Mouse (Mus musculus) mouse embryonic stem cell (cell line): ENCODE results near the gene Agl.

Source experiments
- in situ Hi-C, 2 experiments: fragments of 300-500 bp; cut with MboI; formaldehyde crosslinking; loops; 1 replicate in 1 of 2; 3 replicates in 1 of 2; pipeline ENCODE4 v1.14.3; 2019 to 2020; ENCODE audit warnings: low sequenced_read_pairs in 2 of 2, low pct_unique_long_range_greater_than_20kb in 1 of 2, mixed read lengths in 1 of 2; ENCODE audit not compliant: unreplicated experiment in 1 of 2

Gene Agl

DNA sequence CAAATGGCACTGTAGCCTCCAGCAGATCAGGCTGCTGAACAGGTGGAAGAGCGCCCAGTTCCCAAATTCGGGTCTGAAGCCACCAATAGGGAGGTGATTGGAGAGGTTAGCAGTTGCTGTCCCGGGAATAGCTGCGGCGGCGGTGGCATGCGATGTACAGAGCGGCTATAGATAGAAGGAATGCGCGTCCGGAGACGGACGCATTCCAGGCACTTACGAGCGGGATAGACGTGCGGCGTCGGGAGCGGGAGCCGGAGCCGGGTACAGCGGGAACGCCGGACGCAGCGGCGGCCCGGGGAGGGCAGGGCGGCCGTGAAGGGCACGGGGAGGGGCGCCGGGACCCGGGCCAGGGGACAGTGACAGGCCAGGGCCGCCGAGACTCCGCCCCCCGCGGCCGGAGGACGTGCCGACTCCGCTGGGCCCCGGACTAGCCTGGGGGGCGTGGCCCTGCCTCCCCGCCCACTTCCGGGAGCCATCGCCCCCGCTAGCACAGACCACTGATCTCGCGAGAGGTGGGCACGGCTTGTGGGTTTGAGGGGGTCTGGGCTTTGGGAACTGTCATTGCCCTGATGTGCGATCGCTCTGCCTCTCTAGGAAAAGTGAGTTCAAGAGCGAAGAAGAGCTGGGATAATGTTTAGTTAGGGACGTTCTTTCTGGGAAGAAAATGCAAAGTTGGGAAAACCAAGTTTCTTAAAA lies at the start of gene Agl:
Gene Agl, minus strand, starts transcription at position 356 of the 696 bp plus-strand sequence.
- in situ Hi-C loops: no loop called here

DNA sequence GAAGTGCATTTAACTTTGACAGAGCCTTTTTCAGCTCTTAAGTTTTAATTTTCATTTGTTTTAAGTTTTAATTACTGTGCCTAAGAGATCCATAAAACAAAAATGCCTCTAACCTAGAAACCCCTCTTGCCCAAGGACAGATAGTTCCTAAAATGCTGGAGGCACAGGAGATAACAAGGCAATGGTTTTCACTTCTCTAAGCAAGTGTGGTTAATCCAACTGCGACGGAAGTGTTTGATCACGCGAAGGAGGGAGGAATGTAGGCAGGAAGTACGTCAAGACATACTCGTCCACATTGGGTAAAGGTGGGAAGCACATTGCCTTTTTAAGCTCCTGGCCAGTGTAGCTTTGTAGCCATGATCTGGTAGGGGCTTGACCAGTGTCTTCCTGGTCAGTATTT lies 49.6 kb upstream of the Agl start:
- in situ Hi-C loops: no loop called here

DNA sequence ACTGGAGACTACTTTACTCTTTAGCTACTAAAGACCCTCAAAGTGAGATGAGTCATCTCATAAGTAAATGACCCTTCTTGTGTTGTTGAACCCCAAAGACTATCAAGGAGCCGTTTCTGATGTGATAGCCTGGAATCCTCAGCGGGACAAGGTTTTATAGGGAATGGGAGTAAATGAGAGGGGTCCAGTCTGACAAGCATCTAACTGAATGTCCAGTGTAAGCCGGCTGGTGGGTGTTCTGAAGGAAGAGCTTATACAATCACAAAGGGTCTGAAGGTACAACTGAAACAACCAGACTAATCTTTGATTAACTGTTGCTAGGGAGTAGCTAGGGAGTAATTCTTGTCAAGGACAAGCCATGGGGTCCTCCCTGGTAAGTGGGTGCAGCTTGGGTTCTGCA lies 44.5 kb upstream of the Agl start:
- in situ Hi-C loops: no loop called here

DNA sequence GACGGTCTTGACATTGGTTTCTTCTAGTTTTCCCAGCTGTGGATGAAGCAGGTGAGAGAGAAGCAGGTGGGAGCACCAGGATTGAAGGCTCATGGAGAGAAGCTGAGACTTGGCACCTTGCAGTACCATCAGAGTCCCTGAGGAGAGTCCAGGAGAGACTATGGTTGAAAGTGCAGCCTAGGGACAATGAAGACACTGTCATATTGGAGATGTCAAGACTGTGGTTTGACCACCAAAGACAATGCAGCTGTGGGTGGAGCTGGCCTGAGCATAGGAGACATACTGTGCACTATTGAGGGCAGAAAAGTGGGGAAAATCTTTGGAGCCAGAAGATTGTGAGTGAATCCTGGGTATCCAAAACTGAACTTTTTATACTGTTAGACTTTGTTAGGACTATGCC lies 42.4 kb upstream of the Agl start:
- in situ Hi-C loops: no loop called here

DNA sequence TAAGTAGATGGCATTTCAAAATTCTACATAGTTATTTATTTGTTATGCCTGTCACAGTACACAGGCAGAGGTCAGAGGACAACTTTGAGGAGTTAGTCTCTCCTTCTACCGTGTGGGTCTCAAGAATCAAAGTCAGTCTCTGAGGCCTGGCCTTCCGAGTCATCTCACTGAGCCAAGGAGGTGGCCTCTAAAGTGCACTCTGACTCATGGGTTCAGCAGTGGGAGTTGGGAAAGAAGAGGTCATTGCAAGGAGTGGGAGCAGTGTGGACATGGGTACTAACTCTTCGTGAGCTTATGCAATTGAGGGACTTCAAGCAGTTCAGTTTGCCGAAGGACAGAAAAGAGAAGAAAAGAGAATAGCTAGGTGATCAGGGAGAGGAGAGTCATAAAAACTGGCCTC lies 41.0 kb upstream of the Agl start:
- in situ Hi-C loops: loop anchor here in 1 of 2 experiments (25.0 kb wide), 1 partner anchor 512 kb away; no protein-coding TSS in a partner anchor

DNA sequence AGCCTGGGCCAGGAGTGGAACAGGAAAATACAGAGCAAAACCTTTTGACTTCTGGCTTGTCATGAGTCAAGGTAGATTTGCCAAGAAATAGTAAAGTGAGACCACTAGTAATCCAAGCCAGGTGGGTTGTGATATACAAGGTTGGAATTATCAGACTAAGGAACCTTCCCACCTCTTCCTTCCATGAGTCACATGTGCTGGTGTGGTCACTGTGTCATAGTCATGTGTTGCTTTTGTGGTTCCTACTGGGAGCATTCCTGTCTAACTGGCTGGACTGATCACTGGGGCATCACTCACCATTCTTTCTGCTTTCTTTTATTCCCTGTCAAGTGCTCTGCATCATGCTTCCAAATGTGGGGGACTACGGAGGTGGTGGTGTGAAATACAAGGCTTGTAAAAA lies 40.1 kb upstream of the Agl start:
- in situ Hi-C loops: loop anchor here in 1 of 2 experiments (25.0 kb wide), 1 partner anchor 511 kb away; no protein-coding TSS in a partner anchor

DNA sequence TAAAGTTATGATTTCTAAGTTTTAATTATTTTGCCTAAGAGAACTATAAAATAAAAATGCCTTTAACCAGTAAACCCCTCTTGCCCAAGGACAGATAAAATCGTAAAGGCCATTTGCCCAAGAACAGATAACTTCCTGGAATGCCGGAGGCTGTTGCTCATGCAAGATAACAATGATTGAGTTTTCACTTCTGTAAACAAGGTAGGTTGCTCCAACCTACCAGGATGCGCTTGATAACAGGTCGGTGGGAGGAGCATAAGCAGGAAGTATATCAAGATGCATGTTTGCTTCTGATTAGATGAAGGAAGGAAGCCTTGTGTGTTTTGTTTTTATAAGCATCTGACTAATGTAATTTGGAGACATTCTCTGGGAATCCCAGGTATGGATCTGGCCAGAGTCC lies 38.1 kb upstream of the Agl start:
- in situ Hi-C loops: loop anchor here in 1 of 2 experiments (25.0 kb wide), 1 partner anchor 509 kb away; no protein-coding TSS in a partner anchor

DNA sequence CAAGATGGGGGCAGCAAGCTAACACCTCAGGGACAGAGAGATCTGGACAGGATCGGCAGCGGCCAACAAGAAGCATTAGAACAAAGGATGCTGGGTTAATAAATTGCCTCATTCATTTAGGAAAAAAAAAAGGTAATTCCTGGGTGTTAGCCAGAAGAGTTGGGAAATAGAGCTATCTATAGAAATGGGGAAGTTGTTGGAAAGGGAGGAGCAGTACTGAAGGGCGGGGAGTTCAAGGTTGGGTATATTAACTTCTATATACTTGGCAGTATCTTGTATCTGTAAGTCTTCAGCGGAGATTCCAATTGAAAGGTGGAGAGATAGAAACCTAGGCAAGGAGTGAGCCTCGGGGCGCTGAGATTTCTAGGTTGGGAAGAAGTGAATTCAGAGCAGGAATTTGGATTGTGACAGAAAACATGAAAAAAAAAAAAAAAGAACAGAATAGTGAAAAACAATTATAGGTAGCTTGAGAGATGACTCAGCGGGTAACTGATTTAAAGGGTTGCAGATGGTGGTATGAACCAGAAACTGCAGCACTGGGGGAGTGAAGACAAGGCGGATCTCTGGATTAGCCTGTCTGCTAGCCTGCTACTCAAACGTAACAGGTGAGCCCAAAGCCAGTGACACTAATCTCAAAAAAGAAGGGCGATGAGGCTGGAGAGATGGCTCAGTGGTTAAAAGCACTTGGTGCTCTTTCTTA lies 37.1 kb upstream of the Agl start:
- in situ Hi-C loops: loop anchor here in 1 of 2 experiments (25.0 kb wide), 1 partner anchor 508 kb away; no protein-coding TSS in a partner anchor

DNA sequence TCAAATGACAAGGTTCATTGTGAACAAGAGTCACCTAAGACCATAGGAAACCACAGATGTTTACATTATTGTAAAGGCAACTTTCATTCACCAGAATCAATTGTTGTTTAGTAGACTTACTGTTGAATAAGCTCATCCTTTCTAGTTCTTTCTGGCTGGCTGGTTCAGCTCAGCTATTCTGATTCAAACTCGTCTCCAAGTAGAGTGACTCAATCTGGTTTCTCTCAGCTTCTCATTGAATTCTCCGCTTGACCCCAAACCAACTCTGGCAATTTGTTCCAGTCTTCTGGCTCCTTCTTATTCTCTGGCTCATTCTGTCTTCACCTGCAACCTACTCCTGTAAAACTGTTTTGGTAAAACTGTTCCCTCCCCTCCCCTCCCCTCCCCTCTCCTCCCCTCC lies 33.3 kb upstream of the Agl start:
- in situ Hi-C loops: loop anchor here in 1 of 2 experiments (25.0 kb wide), 1 partner anchor 504 kb away; no protein-coding TSS in a partner anchor

DNA sequence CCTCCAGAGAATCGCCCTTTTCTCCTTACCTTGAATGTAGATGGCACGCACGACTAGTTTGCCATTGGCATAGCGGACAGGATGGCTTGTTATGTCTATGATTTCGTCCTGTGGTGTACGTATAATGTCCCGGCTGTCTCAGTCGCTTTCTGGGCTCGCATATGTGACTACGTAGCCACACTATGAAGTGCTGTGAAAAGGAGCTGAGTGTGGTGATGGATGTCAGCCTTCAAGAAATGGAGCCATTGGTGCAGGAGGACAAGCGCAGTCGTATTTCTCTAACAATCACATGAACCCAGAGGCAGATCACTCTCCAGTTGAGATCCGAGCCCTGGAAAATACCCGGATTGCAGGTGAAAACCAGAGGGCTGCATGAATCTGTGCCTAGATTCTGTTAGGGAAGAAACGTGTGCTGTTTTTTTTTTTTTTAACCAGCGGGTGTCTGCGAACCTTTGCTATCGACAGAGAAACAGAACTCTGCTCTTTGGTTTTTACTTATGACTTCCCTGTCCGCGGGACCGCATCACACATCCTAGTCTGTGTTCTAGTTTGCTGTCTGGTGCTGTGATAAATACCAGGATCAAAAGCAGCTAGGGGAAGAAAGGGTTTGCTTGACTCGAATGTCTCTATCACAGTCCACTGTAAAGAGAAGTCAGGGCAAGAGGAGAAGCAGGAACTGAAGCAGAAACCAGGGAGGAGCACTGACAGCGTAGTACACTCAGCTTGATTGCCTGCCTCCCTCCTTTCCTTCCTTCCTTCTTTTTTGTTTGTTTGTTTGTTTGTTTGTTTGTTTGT lies 28.9 kb upstream of the Agl start:
- in situ Hi-C loops: loop anchor here (5.0 to 25.0 kb wide), 2 partner anchors 65 to 500 kb away; no protein-coding TSS in a partner anchor

DNA sequence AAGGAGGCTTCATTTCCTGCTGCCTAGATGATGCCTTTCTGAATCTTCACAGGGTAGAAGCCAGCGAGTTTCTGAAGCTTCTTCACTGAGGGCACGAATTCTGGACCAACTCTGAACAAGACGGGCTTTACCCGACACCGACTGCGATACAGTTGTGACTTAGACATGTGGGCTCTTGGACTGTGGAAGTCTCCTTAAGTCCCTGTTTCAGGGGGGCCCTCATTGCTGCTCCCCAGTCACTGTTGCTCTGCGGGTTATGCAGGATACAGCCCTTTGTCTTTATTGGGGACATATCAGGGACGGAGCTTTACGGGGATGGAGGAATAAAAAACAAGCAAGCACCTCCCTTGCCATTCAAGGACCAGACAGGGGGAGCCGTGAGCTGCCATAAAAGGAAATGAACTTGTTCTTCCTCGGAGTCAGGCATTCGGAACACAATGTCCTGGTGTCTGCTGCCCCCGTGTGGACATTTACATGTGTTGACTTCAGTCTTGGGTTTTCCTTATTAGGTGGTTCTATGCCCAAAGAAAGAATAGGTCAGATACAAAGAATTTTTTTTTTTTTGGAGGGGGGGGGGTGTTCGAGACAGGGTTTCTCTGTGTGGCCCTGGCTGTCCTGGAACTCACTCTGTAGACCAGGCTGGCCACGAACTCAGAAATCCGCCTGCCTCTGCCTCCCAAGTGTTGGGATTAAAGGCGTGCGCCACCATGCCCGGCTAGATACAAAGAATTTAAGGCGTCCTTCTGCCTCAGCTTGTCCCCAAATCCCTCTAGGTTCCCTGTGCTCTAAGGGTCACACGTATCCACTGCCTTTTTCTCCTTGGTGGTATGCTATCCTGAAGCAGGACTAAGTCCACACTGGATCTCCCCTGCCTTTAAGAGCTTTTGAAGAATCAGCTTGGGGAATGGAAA lies 28.1 kb upstream of the Agl start:
- in situ Hi-C loops: loop anchor here (5.0 to 25.0 kb wide), 2 partner anchors 64 to 499 kb away; no protein-coding TSS in a partner anchor

DNA sequence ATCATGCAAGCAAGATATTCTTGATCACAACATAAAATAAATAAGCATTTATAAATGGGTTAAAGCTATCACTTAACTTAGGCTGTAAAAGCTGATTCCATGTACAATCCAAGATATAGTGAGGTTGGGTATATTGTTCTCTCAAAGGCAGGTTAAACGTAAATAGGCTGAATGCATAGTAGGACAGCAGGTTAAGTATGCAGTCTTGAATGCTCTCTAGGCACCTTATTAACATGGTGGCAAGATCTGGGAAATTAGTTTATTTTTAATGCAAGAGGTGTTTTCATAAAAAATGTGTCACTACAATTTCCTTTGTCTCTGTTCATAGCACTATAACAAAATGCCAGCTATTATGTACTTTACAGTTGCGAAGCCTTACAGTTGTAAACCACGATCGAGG lies 27.4 kb upstream of the Agl start:
- in situ Hi-C loops: loop anchor here (5.0 to 25.0 kb wide), 2 partner anchors 63 to 498 kb away; no protein-coding TSS in a partner anchor

DNA sequence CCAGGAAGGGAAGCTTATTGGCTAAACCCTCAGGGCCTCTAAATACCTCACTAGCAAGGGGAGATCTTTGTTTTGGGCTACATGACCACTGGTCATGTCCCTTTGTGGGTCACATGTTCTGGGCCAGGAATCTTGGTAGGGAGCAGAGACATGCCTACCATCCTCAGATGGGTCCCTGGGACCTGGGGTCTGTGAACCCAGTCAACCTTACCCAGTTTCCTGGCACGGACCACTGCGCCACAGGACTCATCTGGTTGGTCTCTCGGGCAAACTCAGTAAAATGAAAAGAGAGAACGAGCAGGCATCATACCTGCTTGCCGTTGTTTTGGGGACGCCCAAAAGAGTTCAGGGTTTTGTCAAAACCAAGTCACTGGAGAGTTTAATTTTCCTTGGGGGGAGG lies 26.3 kb upstream of the Agl start:
- in situ Hi-C loops: loop anchor here in 1 of 2 experiments (25.0 kb wide), 1 partner anchor 497 kb away; no protein-coding TSS in a partner anchor

DNA sequence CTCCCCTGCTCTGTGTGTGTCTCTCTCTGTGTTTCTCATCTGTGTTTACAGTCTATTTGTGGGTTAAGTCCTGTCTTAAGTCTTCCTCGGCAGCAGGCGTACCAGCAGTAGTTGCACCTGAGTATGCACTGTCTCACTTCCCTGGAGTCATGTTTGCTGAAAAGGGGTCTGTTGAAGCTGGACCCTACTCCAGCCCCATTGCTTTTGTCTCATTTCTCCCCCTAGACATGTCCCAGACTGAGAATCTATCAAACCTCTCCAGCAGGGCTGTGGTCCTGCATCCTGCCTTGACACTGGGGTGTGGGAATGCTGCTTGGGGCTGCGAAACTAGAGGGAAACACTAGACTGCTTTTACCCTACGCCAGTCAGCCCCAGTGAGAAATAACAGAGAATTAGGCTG lies 25.5 kb upstream of the Agl start:
- in situ Hi-C loops: loop anchor here in 1 of 2 experiments (25.0 kb wide), 1 partner anchor 496 kb away; no protein-coding TSS in a partner anchor

DNA sequence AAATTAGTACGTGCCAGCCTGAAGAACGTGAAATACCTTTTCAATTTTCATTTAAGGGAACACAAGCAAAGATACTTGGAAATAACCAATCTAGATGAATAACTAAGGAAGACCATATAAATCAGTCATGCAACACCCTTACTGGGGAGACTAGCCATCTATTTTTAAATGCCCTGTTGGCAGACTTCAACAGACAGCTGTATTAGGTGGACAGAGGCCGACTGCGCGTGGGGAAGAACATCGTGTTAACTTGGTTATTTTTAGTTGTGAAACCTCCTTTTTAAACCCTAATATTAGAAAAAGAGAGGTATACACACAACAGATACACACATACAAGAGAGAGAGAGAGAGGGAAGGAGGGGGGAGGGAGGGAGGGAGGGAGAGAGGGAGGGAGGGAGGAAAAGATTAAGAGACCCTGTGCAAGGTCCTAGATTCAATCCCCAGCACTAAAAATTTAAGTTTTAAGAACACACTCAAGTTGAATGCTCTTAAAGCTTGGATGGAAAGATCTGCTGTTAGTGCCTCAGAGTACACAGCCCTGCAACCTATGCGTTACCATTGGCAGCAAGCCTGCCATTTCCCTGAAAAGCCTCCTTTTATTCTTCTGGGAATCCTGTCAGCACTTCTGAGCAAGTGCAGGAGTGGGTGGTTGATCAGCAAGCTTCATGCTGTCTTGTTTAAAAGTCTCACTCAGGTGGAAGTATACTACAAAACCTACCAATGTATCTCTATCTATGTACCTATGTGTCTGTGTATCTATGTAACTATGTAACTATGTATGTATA lies 24.8 kb upstream of the Agl start:
- in situ Hi-C loops: loop anchor here in 1 of 2 experiments (25.0 kb wide), 1 partner anchor 495 kb away; no protein-coding TSS in a partner anchor

DNA sequence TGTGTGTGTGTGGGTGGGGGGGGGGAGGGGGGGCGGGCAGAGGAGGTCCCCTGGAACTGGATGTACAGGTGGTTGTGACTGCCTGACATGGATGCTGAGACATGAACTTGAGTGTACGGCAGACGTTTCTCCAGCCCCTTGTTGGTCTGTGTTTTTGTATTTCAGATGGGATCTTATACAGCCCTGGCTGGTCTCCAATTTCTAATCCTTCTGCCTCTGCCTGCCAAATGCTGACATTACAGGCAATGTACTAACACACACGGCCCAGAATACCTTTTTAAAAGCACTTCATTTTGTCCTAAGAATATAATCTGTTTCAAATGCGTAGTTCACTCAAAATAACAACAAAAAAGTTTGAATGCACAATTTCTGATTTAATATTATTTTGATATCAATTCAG lies 23.4 kb upstream of the Agl start:
- in situ Hi-C loops: loop anchor here in 1 of 2 experiments (25.0 kb wide), 1 partner anchor 494 kb away; no protein-coding TSS in a partner anchor
